Mouse (Mus musculus) gastrocnemius, postnatal 4 days (tissue): ENCODE data around the gene Tubb5. TPM values are rescaled to one million over a fixed set of nuclear protein-coding genes. Genes with fewer than 3 reads are reported as not detected.
"Not testable (repeated sequence)": the region's sequence is repeated elsewhere in the genome, so short reads cannot be mapped to it uniquely, and the experiment has no call there.

ENCODE experiments used
- DNase-seq, 2 experiments: peaks; one replicate each; pipeline ENCODE4 v3.0.0; 2021 to 2022; ENCODE audit warnings: low spot score in 2 of 2, mixed read lengths in 2 of 2
- total RNA-seq, 2 experiments: library from RNA; stranded (reverse); gene quantifications; 2 replicates each; pipeline ENCODE4 v1.2.3; 2021

The Tubb5 gene
- total RNA-seq, 2 experiments from 2014 or later, result 408 to 451 TPM

DNA sequence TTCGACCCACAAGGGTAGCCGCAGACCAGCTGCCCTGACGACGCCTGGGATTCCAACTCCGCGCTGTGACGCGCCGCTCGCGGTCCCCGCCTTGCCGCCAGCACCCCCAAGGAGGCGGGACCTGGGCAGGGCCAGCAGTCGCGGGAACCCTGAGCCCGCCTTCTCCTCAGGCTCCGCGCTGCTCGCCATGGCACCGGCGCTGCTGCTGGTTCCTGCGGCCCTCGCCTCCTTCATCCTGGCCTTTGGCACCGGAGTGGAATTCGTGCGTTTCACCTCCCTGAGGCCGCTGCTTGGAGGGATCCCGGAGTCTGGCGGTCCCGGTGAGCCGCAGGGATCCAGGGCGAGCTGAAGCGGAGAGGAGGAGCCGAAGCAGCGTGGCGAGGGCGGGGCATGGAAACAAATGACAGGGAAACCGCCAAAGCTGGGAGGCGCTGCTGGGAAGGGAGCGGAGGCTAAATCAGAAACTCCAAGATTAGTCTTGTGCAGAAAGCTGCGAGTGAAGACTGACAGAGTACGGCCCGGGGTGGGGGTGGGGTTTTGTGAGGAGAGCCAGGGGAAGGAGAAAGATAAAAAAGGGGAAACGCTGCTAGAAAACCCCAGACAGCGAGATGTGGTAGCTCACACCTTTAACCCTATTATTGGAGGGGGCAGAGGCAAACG lies 23.2 kb upstream of the Tubb5 start, which contains the start of gene Nrm:
TSS of gene Nrm (plus strand) at position 121 of the 660 bp plus-strand sequence.
- peak; percentile 79 to 92 for DNase-seq

- no peak for DNase-seq
These were observed 22.7 kb upstream of the Tubb5 start for GRCm38 (mm10) chr17:35860831-35861197.

DNA sequence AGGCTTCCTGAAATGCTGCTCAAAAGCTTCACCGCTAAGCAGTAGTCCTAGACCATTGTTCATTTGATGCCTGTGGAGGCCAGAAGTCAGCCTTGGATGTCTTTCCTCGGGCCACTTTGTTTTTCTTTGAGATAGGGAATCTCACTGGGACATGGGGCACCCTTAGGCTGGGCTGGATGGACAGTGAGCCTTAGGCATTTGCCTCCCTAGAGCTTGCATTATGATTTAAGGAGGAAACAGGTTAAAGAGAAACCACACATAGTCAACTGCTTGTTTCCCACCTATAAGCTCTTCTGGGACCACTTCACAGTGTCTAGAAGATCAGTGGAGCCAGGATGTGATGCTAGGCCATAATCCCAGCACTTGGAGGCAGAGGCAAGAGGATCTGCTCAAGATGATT lies 21.7 kb upstream of the Tubb5 start:
- DNase-seq, result no peak

GRCm38 (mm10) chr17:35859371-35859770 lies 21.3 kb upstream of the Tubb5 start:
- DNase-seq, result no peak

DNA sequence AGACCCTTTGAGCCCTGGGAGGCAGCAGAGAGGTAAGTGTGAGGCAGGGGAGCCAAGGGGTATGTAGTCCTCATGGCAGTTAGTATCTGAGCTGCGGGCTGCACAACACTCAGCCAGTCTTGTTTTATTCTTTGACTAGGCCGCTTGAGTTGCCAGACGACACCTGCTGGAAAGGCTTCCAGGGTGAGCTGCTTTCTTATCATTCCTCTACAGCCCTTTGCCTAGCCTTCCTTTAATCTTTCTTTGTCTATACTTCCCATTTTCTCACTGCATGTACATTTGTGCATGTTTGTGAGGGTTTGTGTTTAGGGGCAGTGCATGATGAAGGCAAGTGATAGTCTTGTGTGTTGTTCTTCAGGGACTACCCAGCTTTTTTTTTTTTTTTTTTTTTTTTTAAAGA lies 12.9 kb upstream of the Tubb5 start:
- no peak for DNase-seq

GRCm38 (mm10) chr17:35848112-35848511 lies 10.0 kb upstream of the Tubb5 start:
- DNase-seq, result no peak

DNA sequence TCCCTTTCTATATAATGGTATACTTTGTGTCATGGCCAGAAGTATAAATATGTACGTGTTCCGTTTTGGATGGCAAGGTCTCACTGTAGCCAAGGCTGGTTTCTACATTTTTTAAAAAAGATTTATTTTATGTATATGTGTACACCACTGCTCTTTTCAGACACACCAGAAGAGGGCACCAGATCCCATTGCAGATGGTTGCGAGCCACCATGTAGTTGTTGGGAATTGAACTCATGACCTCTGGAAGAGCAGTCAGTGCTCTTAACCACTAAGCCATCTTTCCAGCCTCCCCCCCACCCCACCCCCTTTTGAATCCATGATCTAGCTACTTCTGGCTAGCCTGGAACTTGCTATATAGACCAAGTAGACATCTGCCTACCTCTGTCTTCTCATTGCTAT lies 5.4 kb upstream of the Tubb5 start:
- no peak for DNase-seq

DNA sequence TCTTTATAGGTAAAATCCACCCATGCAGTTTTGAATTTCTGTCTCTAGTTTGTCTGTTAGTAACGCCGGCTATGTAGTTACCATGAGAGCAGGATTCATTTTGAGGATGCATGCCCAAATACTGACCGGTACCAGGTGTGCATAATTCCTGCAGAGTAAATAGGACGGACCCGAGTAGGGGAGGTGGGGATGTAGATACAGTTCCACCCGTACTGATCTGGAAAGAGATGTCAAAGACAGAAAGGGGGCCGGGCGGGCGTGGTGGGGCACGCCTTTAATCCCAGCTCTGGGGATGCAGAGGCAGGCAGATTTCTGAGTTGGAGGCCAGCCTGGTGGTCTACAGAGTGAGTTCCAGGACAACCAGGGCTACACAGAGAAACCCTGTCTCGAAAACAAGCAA lies 3.9 kb upstream of the Tubb5 start:
- no peak for DNase-seq

GRCm38 (mm10) chr17:35841076-35841950 lies 3.2 kb upstream of the Tubb5 start, which contains the start of gene Mdc1:
Gene Mdc1, plus strand, starts transcription at chr17:35841515.
- DNase-seq, result peak; percentile 92 to 99

DNA sequence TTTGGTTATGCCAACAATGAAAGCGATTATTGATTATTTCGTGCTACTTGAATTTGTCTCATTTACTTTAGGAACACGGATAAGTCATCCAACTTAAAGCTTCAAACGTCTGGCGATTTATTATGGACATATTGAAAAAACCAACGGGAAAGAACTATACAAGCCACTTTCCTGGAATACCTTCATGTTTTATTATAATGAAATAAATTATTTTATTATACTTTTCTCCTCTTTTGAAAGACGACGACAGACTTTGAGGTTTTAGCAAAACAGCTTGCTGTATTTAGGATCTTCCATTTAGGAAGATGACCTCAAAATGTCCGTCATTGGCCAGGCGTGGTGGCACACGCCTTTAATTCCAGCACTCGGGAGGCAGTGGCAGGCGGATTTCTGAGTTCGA lies 2.5 kb upstream of the Tubb5 start:
- DNase-seq, result no peak

GRCm38 (mm10) chr17:35839002-35839401 lies 896 bp upstream of the Tubb5 start:
- DNase-seq, result not testable (repeated sequence)

GRCm38 (mm10) chr17:35838570-35838969 lies 464 bp upstream of the Tubb5 start:
- no peak for DNase-seq

DNA sequence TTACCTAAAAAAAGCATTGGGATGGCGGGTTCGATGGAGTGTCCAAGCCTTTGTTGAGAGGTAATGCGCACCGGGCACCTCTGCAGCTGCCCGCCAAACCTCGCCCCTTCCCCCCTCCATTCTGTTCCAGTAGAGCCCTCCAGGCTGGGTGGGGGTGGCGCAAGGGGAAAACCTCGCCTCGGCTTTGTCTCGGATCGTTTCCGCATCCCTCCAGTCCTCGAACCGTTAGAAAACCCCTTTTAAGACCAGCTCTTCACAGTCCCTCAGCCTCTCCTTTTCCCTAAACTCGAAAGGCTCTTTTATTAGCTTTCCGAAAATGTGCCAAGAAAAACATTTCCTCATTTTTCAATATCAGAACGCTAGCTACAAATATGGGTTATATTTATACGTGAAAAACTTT lies 619 bp downstream of the Tubb5 start:
- peak in 1 of 2 experiments; percentile 61 for DNase-seq

DNA sequence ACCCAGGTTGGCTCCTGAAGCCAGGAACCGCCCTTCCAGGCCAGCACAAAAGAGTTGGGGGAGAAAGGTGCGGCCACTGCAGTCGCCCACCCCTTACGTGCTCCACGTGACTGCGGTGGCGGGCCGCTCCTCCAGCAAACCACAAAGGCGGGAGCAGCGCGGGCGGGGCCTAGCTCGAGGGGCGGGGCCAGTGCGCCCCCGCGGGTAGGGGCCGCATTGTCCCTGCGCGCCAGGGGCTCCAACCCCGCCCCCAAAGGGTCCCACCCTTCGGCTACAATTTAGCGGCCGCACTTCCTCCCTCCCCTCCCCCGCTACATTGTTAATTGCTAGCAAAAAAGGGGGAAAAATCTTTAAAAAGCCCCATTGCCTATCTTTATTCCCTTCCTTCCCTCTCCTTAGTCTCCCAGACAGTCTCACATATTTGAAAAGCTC lies 1.1 kb downstream of the Tubb5 start:
- DNase-seq, result peak; percentile 74 to 90

DNA sequence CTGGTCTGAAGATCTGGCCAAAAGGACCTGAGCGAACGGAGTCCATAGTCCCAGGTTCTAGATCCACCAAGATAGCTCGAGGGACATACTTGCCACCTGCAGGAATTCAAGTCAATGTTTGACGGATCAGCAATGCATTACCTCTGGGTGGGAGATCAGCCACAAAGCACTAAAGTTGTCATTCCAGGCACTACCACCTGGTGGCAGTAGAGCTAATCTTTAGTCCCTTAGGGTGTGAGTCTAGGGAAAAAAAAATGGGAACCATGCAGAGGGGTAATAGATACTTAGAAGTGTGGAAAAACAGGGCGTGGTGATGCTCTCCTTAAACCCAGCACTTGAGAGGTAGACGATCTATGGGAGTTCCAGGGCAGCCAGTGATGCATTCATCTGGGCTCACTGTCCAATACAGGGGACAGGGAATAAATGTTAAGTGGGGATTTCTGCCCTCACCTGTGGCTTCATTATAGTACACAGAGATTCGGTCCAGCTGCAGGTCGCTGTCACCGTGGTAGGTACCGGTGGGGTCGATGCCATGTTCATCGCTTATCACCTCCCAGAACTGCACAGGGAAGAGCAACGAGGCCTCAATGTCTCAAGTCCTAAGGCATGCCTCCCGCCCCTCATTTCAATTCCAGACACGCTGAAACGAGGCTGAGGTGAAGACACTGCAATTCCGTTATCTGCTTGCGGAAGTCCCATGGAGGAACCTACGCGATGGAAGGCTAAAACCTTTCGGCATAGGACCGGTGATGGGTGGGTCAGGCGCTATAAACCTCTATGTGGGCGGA lies 1.7 kb downstream of the Tubb5 start:
- peak in 1 of 2 experiments; percentile 84 for DNase-seq

GRCm38 (mm10) chr17:35835424-35836140 lies 2.5 kb downstream of the Tubb5 start:
- no peak for DNase-seq

DNA sequence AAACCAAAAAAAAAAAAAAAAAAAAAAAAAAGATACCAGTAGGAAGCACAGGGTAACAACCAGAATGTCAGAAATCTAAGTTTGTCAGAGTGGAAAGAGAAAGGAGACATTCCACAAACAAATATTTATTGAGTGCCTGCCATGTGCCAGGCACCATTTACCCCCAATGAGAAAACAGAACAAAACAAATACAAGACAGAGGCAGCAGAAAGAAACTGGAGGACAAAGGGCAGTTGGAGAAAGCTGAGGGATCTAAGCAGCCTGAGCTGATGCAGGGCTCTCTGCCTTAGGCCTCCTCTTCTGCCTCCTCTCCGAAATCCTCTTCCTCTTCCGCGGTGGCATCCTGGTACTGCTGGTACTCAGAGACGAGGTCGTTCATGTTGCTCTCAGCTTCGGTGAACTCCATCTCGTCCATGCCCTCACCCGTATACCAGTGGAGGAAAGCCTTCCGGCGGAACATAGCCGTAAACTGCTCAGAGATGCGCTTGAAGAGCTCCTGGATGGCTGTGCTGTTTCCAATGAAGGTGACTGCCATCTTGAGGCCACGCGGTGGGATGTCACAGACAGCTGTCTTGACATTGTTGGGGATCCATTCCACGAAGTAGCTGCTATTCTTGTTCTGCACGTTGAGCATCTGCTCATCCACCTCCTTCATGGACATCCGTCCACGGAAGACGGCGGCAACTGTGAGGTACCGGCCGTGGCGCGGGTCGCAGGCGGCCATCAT lies 3.2 kb downstream of the Tubb5 start:
- no peak for DNase-seq

DNA sequence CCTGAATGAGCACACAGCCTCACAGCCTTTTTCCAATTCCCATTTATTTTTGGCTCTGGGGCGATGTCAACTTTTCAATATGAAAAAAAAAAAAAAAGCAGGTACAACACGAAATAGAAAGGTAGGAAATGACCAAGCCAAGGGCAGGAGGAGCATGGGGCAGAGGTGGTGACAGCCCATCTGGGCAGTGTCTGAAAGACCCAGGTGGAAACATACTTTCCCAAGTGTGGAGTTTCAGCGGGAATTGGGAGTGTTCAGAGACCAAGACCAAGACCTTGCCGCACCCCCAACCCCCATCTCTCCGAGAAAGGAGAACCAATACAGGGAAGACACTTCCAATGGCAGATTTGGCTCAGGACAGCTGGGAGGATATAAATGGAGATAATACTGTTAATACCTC lies 4.2 kb downstream of the Tubb5 start:
- DNase-seq, result no peak

DNA sequence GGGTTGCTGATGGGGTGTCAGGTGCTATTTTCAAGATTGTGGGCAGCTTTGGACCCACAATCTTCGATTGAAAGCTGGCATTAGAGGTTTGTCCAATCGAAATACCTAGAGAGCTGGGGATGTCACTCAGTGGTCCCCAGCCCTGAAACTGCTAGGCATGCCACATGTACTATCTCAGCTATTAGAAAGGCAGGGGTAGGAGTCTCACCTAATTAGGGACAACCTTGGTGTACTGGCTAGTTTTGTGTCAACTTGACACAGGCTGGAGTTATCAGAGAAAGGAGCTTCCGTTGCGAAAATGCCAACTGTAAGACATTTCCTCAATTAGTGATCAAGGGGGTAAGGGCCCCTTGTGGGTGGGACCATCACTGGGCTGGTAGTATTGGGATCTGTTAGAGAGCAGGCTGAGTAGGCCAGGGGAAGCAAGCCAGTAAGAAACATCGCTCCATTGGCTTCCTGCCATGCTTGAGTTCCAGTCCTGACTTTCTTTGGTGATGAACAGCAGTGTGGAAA lies 4.8 kb downstream of the Tubb5 start:
- no peak for DNase-seq
